Mouse (Mus musculus): ENCODE data around the gene Zbtb1.
A peak's percentile ranks its signal among the peaks of the same experiment; 100 is the strongest.
"Not testable (repeated sequence)": the region's sequence is repeated elsewhere in the genome, so short reads cannot be mapped to it uniquely, and the experiment has no call there.

Gene Zbtb1

DNA sequence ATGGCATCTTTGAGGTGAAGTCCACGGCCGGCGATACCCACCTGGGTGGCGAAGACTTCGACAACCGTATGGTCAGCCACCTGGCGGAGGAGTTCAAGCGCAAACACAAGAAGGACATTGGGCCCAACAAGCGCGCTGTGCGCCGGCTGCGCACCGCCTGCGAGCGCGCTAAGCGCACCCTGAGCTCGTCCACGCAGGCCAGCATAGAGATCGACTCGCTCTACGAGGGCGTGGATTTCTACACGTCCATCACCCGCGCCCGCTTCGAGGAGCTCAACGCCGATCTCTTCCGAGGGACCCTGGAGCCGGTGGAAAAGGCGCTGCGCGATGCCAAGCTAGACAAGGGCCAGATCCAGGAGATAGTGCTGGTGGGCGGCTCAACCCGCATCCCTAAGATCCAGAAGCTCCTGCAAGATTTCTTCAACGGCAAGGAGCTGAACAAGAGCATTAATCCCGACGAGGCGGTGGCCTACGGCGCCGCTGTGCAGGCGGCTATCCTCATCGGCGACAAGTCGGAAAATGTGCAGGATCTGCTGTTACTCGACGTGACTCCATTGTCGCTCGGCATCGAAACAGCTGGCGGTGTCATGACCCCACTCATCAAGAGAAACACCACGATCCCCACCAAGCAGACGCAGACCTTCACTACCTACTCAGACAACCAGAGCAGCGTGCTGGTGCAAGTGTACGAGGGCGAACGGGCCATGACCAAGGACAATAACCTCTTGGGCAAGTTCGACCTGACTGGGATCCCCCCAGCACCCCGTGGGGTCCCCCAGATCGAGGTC is 35.3 kb downstream of the Zbtb1 start:
- no peak for DNase-seq

DNA sequence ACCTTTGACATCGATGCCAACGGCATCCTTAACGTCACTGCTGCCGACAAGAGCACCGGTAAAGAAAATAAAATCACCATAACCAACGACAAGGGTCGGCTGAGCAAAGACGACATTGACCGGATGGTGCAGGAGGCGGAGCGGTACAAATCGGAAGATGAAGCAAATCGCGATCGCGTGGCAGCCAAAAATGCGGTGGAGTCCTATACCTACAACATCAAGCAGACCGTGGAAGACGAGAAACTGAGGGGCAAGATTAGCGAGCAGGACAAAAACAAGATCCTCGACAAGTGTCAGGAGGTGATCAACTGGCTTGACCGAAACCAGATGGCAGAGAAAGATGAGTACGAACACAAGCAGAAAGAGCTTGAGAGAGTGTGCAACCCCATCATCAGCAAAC is 35.9 kb downstream of the Zbtb1 start:
- no peak for DNase-seq

DNA sequence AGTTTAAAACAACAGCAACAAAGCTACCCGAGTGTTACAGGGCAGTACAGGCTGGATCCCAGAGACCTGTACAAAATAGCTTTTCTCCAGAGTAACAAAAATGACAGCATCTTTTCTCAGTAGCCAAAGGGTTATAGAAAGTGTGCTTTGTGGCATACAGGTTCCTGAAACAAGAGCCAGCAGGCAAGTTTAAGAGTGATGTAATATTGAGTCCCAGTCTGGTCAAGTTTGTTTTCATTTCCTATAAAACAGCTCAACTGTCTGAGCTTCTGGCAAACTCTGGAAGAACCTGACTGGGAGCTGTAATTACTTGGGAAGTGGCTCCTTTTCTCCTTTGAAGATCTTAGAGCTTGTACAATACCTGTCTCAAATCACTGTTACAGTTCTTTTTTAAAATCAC is 37.1 kb downstream of the Zbtb1 start:
- DNase-seq = no peak

DNA sequence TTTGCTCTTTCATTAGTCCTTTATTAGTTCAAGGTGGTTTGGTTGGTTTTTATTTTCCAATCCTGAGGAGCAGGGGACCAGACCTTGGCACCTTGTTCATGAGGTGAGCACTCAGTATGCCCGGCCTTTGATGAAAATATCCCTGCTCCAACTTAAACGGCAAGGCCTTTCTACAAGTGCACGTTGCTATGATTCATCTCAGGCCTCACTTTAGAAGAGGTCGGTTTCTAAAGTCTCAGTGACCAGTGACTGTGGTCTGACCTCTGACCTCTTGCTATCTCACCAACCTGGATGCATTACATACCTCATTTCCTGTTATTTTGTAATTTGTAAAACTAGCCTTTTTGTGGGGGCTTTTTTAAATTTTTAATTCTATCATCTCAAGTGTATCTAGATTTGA is 39.1 kb downstream of the Zbtb1 start:
- DNase-seq = no peak

DNA sequence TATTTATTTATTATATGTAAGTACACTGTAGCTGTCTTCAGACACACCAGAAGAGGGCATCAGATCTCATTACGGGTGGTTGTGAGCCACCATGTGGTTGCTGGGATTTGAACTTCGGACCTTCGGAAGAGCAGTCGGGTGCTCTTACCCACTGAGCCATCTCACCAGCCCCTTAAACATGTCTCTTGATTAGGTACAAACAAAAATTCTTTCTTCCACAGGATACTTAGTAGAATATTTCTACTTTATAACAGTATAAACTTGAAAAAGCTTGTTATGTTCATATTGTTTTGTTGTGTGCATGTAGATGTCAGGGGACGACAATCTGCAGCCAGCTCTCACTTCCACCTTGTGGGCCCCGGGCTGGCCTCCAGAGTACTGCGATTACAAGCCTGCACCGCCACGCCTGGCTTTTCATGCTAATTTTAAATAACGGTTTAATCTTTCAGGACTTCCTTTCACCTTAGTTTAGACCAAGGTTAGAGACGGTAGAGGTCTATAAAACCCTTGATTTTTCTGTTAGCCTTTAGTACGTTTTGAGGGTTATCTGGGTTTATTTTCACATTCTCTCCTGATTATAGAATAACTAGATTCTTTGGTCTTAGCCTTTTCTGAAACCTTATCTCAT is 45.4 kb downstream of the Zbtb1 start:
- no peak for DNase-seq

DNA sequence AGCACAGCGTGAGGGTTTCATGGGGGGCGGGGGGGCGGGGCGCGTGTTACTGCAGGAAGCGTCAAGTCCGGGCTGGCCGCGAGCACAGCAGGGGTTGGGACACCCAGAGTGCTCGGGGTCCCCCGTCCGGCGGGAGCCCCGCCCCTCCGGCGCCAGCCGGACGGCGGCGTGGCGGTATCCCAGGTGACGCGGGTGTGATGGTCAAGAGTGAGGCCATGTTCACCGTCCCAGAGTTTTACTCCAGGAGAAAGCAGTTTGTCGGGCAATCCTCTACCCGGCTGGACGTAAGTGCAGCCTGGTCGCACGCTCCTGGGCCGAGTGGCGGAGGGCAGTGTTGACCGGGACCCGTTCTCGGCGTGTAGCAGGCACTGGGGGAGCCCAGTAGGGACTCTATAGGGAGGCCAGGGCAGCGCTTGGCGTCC is 47.4 kb downstream of the Zbtb1 start, which contains the start of gene Ppp1r36:
Gene Ppp1r36 (plus strand): TSS at position 106 of the 422 bp plus-strand sequence.
- peak; percentile 24 for DNase-seq

DNA sequence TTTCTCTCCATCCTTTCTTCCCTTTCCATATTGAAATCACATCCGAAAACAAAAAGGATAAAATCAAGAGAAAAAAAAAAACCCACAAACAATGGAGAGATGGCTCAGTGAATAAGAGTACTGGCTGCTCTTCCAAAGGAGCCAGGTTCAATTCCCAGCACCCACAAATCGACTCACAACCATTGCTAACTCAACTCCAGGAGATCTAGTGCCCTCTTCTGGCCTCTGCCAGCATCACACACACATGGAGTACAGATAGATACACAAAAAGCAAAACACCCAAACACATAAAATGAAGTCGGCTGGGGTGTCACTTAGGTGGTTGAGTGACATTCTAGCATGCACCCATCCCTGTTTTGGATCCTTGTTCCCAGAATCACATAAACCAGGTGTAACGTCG is 48.3 kb downstream of the Zbtb1 start:
- DNase-seq = no peak

DNA sequence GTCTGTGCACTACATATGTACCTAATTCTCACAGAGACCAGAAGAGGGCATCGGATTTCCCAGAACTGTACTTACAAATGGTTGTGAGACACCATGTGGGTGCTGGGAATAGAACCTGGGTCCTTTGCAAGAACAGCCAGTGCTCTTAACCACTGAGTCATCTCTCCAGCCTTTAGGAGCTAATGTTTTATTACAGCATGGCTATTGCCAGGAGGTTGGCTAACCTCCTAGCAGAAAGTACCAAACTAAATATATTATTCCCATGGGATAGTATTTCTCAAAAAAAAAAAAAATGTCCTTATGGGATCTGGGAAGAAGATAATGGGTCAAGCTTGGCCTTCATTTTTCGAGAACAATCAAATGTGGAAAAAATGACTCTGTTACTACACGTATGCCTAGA is 55.2 kb downstream of the Zbtb1 start:
- no peak for DNase-seq

DNA sequence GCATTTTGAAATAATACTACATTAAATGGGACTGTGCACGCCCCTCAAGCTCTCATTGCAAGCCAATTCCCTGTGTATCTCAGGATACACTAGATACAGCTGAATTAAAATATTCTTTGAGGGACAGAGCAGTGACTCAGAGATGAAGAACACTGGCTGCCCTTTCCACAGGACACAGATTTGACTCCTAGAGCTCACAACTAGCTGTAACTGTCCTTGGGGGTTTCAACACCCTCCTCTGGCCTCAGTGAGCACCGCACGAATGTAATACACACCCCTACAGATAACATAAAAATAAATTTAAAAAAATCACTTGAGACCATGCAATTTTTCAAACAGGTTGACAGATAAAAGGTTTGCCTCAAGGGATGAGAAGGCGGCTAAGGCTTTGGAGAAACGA is 57.5 kb downstream of the Zbtb1 start:
- no peak for DNase-seq

DNA sequence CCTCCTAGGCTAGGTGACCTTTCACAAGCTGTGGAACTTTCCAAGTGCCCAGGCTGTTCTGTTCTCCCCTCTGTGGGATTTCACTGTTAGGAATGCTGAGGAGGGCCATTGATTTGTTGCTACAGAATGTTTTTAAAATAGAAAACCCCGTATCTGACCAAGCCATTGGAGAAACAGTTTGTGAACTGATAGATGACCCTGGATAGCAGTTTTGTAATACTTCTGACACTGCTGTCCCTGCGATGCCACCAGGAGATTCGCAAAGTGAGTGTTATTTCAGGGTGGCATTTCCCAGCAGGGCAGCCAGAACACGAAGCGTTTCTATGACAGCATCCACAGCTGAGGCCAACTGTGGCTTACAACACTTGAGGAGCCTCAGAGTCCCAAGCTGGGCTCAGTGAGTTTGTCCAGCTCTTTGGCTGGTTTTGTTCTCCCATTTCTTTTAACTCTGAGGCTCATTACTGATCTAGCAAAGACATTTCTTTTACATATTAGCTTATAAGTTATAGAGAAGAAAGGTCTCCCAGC is 60.9 kb downstream of the Zbtb1 start:
- DNase-seq = no peak

DNA sequence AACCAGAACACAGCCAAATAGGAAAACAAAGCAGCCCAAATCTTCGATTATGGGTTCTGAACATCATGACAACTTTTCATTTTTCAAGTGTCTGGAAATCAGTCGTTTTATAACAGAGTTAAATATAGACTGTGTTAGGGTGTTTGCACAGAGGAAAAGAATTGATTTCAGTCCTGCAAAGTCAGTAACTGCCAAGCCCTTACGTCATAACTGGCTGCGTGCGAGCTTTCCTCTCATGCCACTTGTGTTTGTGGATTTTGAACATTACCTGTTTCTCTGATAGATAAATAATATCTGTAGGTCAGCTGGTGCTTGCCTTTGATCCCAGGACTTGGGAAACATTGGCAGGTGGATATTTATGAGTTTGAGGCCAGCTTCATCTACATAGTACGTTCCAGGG is 61.4 kb downstream of the Zbtb1 start:
- no peak for DNase-seq

DNA sequence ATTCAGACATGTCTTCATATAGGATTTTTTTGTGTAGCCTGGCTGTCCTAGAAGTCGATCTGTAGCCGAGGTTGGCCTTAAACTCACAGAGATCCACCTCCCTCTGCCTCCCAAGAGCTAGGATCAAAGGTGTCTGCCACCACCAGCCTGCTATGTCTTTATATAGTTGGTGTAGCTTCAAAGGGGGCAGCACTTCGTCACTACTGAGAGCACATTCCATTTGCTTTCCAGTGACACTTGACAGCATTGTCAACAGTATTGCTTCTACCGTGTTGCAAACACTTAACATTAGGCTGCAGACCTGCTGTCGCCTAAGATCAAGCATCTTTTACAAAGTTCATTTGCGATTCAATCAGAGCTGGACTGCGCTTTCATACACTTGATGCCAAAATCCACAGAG is 64.0 kb downstream of the Zbtb1 start:
- no peak for DNase-seq

DNA sequence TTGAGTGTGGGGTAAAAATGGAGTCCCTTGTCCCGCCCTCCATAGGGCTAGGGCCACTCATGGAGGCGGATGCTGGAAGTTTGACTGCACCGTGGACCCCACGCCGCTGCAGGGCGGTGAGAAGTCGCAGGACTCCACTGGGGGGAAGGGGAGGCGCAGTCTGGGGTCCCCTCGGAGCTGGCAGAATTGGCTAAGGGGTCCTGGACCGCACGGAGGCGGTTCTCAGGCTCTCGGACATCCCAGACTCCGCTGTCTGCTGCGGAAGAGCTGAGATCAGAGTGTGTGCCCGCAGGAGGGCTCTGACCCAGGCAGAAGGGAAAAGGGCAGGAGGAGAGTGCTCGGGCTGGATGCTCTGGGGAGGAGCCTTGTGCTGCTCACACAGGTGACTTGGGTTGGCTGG is 65.0 kb downstream of the Zbtb1 start:
- DNase-seq = no peak

DNA sequence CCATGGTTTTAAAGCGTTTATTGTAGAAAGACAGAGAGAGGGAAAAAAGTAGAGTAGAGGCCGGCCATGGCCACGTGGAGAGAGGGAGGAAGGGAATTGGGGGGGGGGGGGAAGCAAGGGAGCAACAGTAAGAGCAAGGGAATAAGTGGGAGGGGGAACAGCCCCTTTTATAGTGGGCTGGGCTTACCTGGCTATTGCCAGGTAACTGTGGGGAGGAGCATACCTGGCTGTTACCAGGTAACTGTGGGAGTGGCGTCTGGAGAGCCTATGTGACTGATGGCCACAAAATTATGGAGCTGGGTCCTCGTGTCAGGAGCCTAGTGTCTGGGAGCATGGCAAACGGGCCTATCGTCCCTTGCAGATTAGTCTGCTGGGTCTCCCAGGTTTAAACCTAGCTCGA is 65.5 kb downstream of the Zbtb1 start:
- no peak for DNase-seq

DNA sequence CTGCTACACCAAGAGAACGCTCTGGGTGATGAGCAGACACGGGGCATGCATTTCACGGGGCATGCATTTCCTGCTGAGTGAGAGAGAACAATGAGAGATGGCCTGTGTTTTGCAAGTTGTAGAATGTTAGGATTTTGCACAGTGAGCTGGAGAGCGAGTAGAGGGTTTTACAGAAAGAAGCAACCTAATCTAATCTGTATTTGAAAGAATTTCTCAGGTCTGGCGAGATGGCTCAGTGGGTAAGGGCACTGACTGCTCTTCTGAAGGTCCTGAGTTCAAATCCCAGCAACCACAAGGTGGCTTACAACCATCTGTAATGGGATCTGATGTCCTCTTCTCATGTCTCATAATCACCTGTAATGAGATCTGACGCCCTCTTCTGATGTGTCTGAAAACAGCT is 73.4 kb downstream of the Zbtb1 start:
- DNase-seq = not testable (repeated sequence)

DNA sequence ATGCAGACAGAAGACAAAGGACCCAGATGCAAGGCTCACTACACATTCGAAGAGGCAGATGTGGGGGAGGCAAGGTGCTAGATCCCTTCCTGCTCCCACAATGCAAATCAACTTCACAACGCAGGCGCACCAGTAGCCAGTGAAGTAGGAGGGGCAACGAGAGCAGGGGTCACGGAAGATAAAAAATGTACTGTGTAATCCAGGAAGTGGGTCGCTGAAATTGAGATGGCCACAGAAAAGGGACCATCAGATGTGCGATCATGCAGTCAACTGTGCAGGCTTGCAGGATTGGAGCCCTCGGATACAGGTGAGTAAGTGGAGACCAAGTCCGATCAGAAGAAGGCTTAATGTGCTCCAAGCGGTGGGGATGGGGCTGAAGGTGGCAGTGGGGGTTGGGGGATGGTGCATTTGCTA is 74.3 kb downstream of the Zbtb1 start:
- peak; percentile 28 for DNase-seq

DNA sequence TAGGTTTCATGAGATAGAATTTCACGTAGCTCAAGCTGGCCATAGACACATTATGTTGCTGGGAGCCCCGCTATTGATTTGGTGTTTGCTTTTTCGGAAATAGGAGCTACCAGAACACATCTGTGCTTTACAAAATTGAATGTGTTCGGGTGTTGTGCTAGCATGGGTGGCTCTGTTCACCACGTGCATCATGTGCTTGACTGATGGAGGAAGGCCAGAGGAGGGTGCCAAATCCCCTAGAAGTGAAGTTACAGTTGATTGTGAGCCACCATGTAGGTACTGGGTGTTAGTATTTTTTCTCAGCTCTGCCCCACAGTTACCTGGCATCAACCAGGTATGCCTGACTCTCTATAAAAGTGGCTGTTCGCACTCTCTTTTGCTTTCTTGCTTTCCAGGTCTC is 74.8 kb downstream of the Zbtb1 start:
- no peak for DNase-seq

DNA sequence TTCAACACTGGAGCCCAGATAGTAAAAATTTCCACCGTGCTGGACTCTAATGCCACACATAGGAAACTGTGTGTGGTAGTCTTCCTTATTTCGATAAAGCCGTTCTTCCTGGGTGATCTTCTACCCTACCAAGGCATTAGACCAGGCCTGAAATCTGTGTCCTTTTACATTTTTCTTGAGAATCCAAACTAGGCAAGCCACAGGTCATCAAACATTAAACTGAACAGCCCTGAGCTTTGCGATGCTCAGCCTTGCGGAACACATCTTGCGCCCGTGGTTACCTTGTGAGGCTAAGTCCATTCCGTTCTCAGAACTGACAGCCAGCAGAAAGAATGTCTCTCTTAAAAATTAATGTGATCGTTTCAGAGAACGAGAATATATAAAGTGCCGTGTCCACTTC is 76.1 kb downstream of the Zbtb1 start:
- peak; percentile 80 for DNase-seq
